Mouse (Mus musculus) myocyte (in vitro differentiated cells): Measurements from ENCODE around the gene Tubgcp4. TPM values are rescaled to one million over a fixed set of nuclear protein-coding genes. Genes with fewer than 3 reads are reported as not detected.
"Not testable (repeated sequence)": the region's sequence is repeated elsewhere in the genome, so short reads cannot be mapped to it uniquely, and the experiment has no call there.

Source experiments
- H3K27me3 ChIP-seq: one replicate; pipeline ENCODE4 v1.6.1; 2011; ENCODE audit not compliant: control insufficient read depth, insufficient read depth, insufficient read length
- H3K36me3 ChIP-seq: one replicate; pipeline ENCODE4 v1.6.1; 2011; ENCODE audit not compliant: control insufficient read depth, insufficient read depth
- H3K4me2 ChIP-seq: one replicate; pipeline ENCODE4 v1.6.1; 2011; ENCODE audit warnings: low read depth, control low read depth
- H3K4me3 ChIP-seq: one replicate; pipeline ENCODE4 v1.5.1; 2011; ENCODE audit warnings: mild to moderate bottlenecking, control low read depth, moderate library complexity
- H3K79me2 ChIP-seq: one replicate; pipeline ENCODE4 v1.6.1; 2011; ENCODE audit not compliant: control insufficient read depth, insufficient read depth
- H3ac ChIP-seq: one replicate; pipeline ENCODE4 v1.6.1; 2011; ENCODE audit not compliant: control insufficient read depth, insufficient read length
- CEBPB ChIP-seq: IDR thresholded peaks from 2 replicates; pipeline ENCODE4 v1.6.1; 2011; ENCODE audit warnings: mild to moderate bottlenecking, moderate library complexity; ENCODE audit not compliant: poor library complexity, insufficient read depth, severe bottlenecking
- E2F4 ChIP-seq: IDR thresholded peaks from one replicate; pipeline ENCODE4 v1.6.1; 2011; ENCODE audit warnings: mild to moderate bottlenecking, control low read depth, moderate library complexity; ENCODE audit not compliant: insufficient read depth
- MAX ChIP-seq: IDR thresholded peaks from one replicate; pipeline ENCODE4 v1.6.1; 2011; ENCODE audit warnings: low read depth, mild to moderate bottlenecking, control low read depth
- MYOD1 ChIP-seq, 3 experiments: IDR thresholded peaks; one replicate each; pipeline ENCODE4 v1.6.1; 2011; ENCODE audit warnings: control low read depth in 2 of 3, low read depth in 2 of 3, mild to moderate bottlenecking in 2 of 3, moderate library complexity in 1 of 3; ENCODE audit not compliant: insufficient read length in 2 of 3, control insufficient read depth in 1 of 3
- MYOG ChIP-seq, 3 experiments: IDR thresholded peaks; one replicate each; pipeline ENCODE4 v1.6.1; 2011; ENCODE audit warnings: control low read depth in 2 of 3, low read depth in 2 of 3, mild to moderate bottlenecking in 2 of 3; ENCODE audit not compliant: insufficient read length in 2 of 3, control insufficient read depth in 1 of 3, insufficient read depth in 1 of 3
- POLR2A ChIP-seq: IDR thresholded peaks from one replicate; pipeline ENCODE4 v1.6.1; 2011; ENCODE audit warnings: low read depth, mild to moderate bottlenecking, control low read depth, moderate library complexity; ENCODE audit not compliant: insufficient read length
- POLR2AphosphoS2 ChIP-seq: IDR thresholded peaks from one replicate; pipeline ENCODE4 v1.6.1; 2011; ENCODE audit warnings: low read depth, control low read depth; ENCODE audit not compliant: insufficient read length
- REST ChIP-seq: IDR thresholded peaks from one replicate; pipeline ENCODE4 v1.6.1; 2011; ENCODE audit warnings: mild to moderate bottlenecking, control low read depth, moderate library complexity; ENCODE audit not compliant: insufficient read depth, insufficient read length
- SRF ChIP-seq: IDR thresholded peaks from one replicate; pipeline ENCODE4 v1.6.1; 2011; ENCODE audit warnings: low read depth; ENCODE audit not compliant: control insufficient read depth, insufficient read length
- TCF12 ChIP-seq: IDR thresholded peaks from one replicate; pipeline ENCODE4 v1.6.1; 2011; ENCODE audit warnings: mild to moderate bottlenecking, control low read depth; ENCODE audit not compliant: poor library complexity, insufficient read depth, severe bottlenecking
- TCF3 ChIP-seq: IDR thresholded peaks from one replicate; pipeline ENCODE4 v1.6.1; 2011; ENCODE audit warnings: low read depth, control low read depth; ENCODE audit not compliant: insufficient read length
- USF1 ChIP-seq: IDR thresholded peaks from one replicate; pipeline ENCODE4 v1.6.1; 2011; ENCODE audit warnings: low read depth, mild to moderate bottlenecking, control low read depth, moderate library complexity
- polyA plus RNA-seq: library from polyadenylated mRNA; unstranded; fragments of >200 nt; fragmentation: generic; extraction: Trizol; gene quantifications from one replicate; pipeline ENCODE4 v1.2.1, GENCODE M21; 2012; ENCODE audit warnings: missing spikeins

The Tubgcp4 gene
- polyA plus RNA-seq, result 12.7 TPM

GRCm38 (mm10) chr2:121170481-121170971 lies at the start of gene Tubgcp4:
TSS of gene Tubgcp4 (plus strand) at chr2:121170654.
- Histone ChIP-seq H3K4me2 (peak within 1 kb of the TSS; percentile 95), H3K27me3 (no peaks in the 10 kb centered on the region), H3K36me3 (peaks cover 10% of the 10 kb centered on the region), H3K4me3 (peak within 1 kb of the TSS; percentile 96), H3K79me2 (peaks cover 16% of the 10 kb centered on the region), H3ac (peak within 1 kb of the TSS; percentile 81)
- TF ChIP-seq USF1, result no peak
- no peak for TF ChIP-seq MAX
- no peak for TF ChIP-seq MYOD1 (IDR thresholded peaks at IDR 0.05; ENCODE audit: control insufficient read depth in 1 of 3, insufficient read length in 2 of 3, low read depth in 2 of 3)
- TF ChIP-seq TCF12, result no peak
- TF ChIP-seq POLR2AphosphoS2, result no peak

GRCm38 (mm10) chr2:121126302-121126701 lies 44.2 kb upstream of the Tubgcp4 start:
- not testable (repeated sequence) for H3K4me2 ChIP-seq, H3K79me2 ChIP-seq, H3K4me3 ChIP-seq, H3K36me3 ChIP-seq, H3ac ChIP-seq, H3K27me3 ChIP-seq

GRCm38 (mm10) chr2:121127536-121127935 lies 42.9 kb upstream of the Tubgcp4 start:
- Histone ChIP-seq H3K36me3 (no peaks in the 10 kb centered on the region), H3K27me3 (no peaks in the 10 kb centered on the region), H3K4me3 (no peak overlapping the region), H3ac (no peak overlapping the region), H3K79me2 (no peaks in the 10 kb centered on the region), H3K4me2 (no peak overlapping the region)
- TF ChIP-seq E2F4, result no peak
- TF ChIP-seq MYOG (IDR thresholded peaks at IDR 0.05; ENCODE audit: control insufficient read depth in 1 of 3, insufficient read depth in 1 of 3, insufficient read length in 2 of 3, low read depth in 2 of 3), result no peak
- TF ChIP-seq MYOD1 (IDR thresholded peaks at IDR 0.05; ENCODE audit: control insufficient read depth in 1 of 3, insufficient read length in 2 of 3, low read depth in 2 of 3), result no peak
- TF ChIP-seq SRF, result no peak
- TF ChIP-seq TCF12, result no peak
- no peak for TF ChIP-seq CEBPB
- no peak for TF ChIP-seq MAX
- no peak for TF ChIP-seq TCF3
- TF ChIP-seq POLR2A, result no peak
- TF ChIP-seq REST, result no peak
- no peak for TF ChIP-seq POLR2AphosphoS2
- no peak for TF ChIP-seq USF1

GRCm38 (mm10) chr2:121128865-121129620 lies 41.4 kb upstream of the Tubgcp4 start:
- H3ac ChIP-seq, result no peak overlapping the region
- no peaks in the 10 kb centered on the region for H3K36me3 ChIP-seq
- no peak overlapping the region for H3K4me2 ChIP-seq
- H3K79me2 ChIP-seq, result no peaks in the 10 kb centered on the region
- no peak for TF ChIP-seq SRF
- TF ChIP-seq POLR2A, result no peak
- TF ChIP-seq MYOG (IDR thresholded peaks at IDR 0.05; ENCODE audit: control insufficient read depth in 1 of 3, insufficient read depth in 1 of 3, insufficient read length in 2 of 3, low read depth in 2 of 3), result no peak
- TF ChIP-seq MAX, result no peak
- TF ChIP-seq POLR2AphosphoS2, result no peak
- TF ChIP-seq MYOD1 (IDR thresholded peaks at IDR 0.05; ENCODE audit: control insufficient read depth in 1 of 3, insufficient read length in 2 of 3, low read depth in 2 of 3), result no peak
- TF ChIP-seq E2F4, result no peak
- no peak for TF ChIP-seq REST
- TF ChIP-seq USF1, result no peak
- TF ChIP-seq TCF12, result no peak
- TF ChIP-seq CEBPB, result no peak
- no peak for TF ChIP-seq TCF3
- no peaks in the 10 kb centered on the region for H3K27me3 ChIP-seq
- H3K4me3 ChIP-seq, result no peak overlapping the region

GRCm38 (mm10) chr2:121132822-121133221 lies 37.6 kb upstream of the Tubgcp4 start:
- TF ChIP-seq POLR2A, result no peak
- no peak for TF ChIP-seq REST
- no peak for TF ChIP-seq MYOG (IDR thresholded peaks at IDR 0.05; ENCODE audit: control insufficient read depth in 1 of 3, insufficient read depth in 1 of 3, insufficient read length in 2 of 3, low read depth in 2 of 3)
- TF ChIP-seq USF1, result no peak
- no peak for TF ChIP-seq TCF3
- TF ChIP-seq TCF12, result no peak
- TF ChIP-seq POLR2AphosphoS2, result no peak
- no peak for TF ChIP-seq E2F4
- no peaks in the 10 kb centered on the region for H3K36me3 ChIP-seq

More at GRCm38 (mm10) chr2:121132822-121133221, 37.6 kb upstream of the Tubgcp4 start:
- Histone ChIP-seq H3ac (no peak overlapping the region), H3K79me2 (no peaks in the 10 kb centered on the region), H3K4me3 (no peak overlapping the region), H3K4me2 (no peak overlapping the region), H3K27me3 (no peaks in the 10 kb centered on the region)
